Mouse (Mus musculus): ENCODE results near the gene Mast4.

The Mast4 gene

DNA sequence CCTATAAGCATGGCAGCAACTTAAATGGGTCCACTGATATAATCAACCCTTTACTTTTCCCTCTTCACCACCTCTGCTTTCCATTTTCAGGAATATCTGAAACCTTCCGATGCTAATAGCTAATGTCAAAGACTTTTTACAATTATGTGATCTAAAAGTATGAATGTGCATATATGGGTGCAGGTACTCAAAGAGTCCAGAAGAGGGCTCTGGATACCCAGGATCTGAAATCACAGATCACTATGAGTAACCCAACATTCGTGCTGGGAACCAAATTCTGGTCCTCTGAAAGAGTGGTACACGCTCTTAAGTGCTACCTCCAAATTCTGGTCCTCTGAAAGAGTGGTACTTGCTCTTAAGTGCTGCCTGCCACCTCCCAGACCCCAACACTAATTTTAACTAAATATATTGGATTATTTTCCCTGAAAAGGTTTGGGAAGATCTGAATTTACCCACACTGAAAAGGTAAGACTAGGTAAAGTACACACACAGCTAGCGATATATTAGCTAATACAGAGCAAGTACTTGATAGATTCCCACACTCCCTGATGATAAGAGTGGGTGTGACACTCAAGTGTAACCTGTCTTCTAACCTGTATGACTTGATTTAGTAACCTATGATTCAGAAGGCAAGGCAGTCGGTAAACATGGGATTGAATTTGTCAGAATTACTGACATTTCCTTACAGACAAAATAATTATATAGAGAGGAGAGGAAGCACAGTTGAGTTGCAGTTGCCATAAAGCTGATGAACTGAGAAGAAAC is 424.5 kb downstream of the Mast4 start:
- DNase-seq: no peak

DNA sequence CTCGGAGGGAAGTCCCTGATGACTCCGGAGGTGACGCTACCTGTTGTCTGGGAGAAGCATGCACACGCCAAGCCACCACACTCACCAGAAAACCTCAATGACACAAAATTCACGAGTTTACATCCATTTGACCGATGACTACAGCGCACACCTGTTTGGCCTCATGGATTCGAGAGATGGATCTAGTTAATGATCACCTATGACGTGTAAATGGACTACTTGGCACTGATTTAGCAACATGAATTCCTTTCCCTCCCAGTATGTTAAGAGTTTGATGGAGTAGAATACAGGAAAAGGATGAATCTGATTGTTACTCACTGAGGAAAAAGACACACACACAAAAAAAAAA is 427.7 kb downstream of the Mast4 start:
- DNase-seq: no peak

DNA sequence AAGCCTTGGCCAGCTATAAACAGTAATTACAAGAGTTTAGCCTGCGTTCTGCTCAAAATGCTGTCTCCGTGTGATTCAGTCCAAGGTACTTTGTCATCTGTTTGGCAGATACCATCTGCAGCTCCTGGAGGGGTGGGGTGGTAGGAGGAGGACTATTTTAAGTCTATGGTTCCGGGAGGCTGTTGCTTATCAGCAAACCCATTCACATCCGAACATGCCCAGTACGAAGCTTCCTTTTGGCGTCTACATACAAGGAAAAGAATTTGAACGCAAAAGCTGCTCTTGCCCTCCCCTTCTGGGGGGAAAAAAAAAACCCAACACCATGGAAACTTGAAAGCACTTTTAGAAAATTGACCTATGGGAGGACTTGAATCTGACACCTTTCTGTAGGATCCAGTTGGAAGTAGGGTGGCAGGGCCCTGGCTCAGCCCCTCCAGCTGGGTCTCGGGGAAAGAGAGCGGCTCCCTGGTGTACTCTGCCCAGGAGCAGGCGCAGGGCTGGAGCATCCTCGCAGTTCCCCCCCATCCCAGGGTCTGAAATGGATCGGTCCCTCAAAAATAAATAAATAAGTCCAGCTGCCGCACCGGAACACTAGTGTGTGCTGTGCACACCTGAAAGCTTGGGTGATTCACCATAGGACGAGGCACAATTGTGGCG is 428.2 kb downstream of the Mast4 start:
- peak; percentile 89 for DNase-seq

DNA sequence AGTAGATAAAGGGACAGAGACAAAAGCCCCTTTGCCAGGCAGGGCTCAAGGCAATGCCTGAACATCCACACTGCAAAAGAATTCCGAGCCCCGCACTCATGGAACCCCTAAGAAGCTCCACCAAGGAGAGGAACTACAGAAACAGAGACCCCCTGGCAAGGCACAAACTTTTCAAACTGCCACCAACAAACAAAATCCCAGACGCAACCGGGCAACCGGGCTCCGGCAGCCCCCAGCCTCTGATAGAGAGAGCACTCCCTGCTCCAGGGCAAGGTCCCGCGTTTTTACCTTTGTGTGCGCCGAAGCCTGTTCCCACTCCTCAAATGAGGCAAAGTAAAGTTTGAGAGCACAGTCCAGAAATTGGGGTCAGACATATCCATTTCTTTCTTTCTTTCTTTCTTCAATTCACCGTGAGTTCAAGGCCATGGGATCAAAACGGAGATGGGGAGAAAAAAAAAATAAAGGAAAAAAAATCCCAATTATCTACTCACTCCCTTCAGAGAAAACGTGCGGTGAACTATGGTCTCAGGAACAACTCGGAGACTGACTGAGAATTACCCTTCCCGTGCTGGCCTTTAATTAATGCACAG is 428.8 kb downstream of the Mast4 start:
- DNase-seq: no peak

DNA sequence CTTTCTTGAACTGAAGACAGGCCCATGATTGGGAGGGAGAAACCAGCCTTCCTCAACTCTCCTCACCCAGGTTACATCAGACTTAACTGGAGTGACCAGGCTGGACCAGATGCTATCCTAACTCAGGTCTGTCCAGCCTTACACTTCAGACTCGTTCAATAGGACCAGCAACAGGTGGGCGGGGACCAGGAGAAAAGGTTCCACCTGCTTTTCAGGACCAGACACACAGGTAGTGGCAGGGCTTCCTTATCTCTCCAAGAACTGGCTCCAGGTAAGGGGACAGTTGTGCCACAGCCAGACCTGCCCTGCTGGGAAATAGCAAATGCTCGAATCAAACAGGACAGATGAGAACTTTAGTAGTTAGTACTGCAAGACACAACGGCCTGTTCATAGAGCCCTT is 430.6 kb downstream of the Mast4 start:
- no peak for DNase-seq

DNA sequence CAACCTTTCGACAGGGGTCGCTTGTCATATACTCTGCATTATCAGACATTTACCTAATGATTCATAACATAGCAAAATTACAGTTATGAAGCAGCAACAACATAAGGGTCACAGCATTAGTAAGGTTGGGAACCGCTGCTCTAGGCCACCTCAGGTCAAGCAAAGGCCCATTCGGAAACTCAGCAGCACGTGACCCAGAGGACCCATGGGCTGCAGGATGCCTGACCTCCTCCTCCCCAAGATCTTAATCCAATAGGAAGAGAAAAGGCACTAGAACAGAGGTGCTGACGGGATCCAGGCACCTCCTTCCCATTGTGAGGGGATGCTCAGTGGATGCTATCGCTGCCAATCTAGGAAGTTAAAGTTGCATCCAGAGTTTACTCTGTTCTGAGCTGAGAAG is 432.2 kb downstream of the Mast4 start:
- no peak for DNase-seq

DNA sequence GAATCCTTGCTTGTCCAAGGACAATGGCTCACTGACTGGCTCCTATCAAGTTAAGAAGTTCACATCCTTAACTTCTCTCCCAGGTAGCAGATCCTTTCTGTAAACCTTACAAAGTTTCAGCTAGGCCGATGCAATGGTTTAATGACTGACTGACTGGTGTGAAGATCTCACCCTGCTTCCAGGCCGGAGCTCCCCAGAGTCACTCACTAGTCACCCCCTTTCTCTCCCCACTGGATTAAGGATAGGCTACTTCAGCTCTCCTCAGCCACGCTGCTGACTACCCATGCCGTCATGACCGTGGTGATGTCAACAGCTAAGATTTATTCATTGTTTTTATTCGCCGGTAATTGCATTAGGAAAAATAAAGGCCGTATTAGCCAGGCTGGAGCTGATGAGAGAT is 433.8 kb downstream of the Mast4 start:
- DNase-seq: no peak

DNA sequence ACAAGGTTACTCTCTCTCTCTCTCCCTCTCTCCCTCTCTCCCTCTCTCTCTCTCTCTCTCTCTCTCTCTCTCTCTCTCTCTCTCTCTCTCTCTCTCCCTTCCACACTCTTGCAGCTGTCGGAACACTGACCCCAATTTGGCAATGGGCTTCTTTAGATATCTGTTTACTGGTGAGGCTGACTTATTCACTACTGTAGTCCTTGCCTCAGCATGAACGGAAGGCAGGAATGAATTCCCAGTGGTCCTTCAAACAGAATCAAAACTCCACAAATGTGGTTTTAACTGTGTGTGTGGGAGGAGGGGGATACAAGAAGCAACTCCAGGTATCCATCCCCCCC is 434.2 kb downstream of the Mast4 start:
- no peak for DNase-seq

DNA sequence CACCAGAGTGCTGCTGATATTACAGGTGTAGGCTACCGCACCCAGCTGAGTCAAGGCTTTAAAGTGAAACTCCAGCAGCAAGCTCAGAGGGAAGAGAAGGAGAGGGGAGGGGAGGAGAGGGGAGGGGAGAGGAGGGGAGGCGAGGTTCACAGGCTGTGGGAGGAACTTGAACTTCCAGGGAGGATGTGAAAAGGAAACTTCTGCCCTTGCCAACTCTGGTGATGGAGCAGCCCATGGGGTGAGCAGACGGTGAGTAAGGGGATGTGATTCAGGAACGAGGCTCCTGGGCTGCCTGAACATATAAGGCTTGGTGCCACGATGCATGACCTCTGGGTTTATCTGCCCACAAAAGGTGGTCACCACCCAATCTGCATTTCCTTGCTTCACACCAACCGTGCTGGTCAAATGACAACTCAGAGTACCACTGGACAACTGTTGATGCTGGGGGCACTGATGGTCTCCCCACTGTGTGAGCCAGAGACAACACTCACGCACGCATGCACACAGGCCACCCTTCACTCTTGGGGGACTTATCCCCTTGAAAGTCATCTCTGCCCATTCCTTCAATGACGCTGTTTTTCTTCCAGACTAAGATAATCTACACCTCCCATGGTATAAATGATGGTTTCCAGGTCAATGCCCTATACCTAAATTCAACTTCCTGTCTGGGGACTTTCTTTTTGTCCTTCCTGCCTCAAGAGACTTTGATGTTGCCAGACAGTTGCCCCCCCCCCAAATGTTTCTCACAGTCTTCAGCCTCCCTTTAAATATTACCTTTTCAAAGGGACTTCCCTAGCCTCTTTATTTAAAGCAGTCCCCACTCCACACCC is 434.8 kb downstream of the Mast4 start:
- no peak for DNase-seq

DNA sequence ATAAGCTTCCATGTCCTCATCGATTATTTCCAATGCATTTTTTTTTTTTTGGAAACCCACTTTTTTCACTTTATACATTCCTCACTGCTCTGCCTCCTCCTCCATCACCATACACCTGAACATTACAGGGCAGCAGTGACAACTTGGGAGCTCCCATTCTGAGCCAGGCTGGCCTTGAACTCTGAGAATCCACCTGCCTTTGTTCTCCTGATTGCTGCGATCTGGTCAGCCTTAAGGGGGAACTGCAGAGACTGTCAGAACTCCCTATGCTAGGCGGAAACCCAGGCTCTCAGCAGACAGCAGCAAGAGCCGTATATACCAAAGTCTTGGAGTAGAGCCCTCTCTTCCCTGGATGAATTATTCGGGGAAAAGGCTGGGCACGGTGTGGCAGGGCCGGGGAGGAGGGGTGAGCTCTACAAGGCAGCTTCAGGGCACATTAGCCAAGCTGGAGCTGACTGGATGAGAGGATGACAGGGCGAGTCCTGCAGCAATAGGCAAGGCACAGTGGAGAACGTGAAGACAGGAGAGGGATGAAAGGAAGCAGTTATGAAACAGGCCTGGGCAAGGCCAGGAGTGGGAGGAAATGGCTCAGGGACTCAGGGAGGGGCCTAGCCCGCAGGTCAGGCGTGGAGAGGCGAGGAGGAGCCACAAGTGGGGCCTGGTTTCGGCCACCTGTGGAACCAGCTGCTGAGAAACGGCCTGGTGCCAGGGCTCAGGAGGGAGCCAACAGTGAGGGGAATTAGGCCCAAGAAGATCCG is 435.7 kb downstream of the Mast4 start:
- DNase-seq: peak; percentile 83

DNA sequence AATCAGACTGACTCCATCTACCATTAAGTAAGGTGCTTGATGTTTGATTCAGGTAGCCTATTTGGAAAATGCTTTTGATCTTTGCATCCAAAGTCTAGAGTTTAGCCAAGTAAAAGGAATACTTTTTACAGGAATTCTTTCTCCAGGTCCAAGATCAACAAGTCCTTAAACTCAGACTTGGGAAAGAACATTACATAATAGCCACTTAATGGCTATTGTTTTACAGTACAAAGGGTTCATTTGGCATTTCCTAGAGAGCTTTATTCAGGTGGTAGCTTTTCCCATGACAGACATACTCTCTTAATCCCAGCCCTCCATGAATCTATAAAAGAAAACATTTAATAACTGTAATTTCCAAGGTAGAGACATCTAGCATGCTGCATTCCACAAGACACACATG is 438.0 kb downstream of the Mast4 start:
- no peak for DNase-seq

DNA sequence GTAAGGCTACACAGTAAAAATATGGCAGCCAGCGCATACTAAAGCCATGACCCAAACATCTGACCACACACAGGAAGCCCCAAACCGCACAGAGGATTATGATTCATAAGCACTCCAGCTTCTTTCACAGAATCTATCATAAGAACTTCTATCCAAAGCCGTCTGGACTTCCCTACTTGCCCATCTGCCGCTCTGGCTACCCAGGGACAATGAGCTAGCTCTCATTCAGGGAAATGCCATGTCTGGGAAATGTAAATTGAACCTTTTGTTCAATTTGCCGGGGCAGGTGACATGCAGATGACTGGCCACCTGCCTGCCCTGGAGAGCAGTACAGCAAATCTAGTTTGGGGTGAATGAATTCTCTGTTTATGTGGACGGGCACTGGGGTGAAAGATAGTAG is 438.4 kb downstream of the Mast4 start:
- DNase-seq: no peak

DNA sequence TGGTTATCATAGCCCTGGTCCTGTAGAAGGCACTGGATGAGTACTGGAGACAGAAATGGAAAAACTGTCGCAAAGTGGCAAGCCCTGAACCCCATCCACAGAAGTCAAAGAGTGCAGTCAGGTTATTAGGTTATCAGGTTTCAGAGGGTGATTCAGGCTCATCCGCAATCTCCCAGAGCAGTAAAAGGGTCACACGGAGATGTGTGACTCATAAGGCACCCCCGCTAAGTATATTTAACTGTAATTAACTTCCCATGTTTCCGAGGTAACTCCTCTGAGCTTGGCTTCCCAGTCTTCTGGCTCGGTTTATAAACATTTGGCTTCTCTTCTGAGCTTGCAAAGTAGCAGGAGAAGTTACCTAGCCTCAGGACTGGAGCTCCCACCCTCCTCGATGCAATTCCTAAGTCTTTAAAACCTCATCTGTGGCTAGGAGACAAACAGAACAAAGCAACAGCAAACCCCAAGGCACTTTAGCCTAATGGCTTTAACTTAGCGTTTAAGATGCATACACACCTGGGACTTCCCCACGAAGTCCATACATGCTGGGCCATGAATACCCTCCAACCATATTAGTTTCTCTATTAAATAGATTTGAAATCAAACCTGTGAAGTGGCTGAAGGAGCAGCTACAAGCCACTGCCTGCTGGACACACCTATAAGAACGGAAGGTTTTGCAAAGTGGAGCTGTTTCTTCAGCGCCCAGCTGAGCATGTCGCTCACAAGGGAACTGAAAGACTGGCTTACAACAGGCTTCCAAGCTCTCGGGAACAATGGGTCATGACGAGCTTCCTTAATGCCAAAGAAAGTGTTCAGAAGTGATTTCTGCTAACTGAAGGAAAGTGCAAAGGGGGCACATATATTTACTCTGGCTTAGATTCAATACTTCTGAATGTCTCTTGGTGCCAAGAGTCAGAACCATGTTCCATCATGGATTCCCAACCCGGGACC is 439.7 kb downstream of the Mast4 start:
- peak; percentile 67 for DNase-seq

DNA sequence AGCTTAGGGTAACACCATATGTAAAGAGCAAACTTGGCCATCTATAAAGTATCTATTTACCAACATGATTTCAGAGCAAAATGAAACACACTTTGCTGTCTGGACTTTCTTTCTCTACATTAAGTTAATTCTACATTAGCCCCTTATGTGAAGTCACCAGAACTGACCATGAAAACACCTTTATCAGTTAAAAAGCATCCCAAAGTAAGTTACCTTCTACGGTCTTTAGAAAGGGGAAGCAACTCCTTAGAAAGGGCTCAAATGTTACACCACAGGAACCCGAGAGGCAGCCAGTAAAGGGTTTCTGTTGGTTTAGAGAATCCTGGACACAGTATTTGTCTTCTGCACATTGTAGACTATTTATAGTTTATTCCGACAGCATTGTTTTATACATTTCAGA is 441.5 kb downstream of the Mast4 start:
- no peak for DNase-seq

DNA sequence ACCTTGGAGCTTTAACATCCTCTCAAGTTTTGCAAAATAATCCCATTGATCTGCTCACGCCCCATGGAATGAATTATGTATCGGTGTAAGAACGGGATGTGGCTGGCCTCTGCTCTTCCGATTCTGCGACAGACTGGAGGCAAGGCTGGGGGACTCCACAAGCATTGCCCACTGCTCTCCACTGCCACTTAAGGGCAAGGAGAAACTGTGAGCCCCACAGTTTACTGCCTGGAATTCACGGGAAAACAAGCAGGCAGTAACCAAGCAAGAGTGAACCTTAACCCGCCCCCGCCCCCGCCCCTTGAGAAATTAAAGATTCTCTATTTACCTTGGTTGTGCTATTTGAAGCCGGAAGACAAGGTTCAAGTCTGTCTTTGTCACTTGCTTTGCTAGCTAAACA is 444.3 kb downstream of the Mast4 start:
- no peak for DNase-seq

DNA sequence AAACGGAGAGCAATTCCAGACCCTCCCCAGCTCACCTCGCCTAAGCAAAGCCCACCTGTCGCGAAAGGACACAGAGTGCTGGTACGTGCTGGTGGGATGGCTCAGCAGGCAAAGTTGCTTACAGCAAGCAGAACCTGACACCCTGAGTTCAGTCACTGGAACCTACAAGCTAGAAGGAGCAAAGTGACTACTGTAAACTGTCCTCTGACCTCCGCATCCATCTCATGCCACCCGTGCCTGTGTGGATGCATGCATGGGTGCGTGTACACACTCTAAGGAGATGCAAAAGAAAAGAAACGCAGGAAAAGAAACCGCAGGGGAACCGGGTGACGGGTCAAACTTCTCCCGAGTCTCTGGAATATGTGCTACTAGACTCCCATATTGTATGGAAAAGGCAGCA is 444.8 kb downstream of the Mast4 start:
- no peak for DNase-seq

DNA sequence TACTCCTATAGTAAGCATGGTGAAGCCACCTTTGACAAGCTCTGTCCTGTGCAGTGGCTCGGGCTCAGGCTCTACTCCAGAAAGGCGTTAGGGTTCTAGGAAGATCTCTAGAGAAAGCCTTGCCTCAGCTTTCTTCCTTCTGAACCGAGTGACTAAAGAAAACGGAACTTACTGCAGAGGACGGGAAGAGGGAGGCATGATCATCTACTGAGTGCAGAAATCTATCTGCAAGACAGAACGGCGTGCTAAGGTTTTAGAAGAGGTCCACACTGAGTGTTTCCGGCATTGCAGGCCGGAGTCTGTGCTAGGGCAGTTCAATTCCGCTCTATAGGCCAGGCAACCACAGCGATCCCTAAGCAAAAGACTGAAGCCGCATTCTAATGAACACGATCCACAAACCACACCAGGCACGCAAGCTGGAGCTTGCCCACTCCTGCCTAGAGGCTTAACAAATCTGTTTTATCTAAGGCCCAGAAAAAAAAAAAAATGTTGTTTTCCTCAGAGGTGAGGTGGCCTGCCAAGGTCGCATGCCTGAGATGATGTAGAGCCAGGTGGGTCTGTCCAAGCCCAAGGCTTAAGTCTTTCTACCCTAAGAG is 445.3 kb downstream of the Mast4 start:
- no peak for DNase-seq

DNA sequence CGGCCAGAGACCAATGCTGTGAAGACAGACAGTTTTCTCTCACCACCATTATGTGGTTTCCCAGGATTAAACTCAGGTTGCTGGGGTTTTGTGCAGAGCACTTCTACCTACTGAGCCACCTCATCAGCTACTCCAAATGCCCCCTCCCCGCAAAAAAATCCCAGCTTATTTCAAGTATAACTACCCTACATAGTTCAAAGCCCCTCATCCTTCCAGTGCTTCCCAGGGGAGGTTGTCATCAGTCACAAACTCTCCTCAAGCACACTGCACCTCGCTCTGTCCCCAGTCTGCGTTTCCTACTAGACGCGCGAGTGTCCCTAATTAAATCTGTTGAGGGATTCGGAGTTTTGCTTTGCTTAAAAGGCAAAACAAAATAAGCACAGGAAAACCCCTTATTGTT is 446.1 kb downstream of the Mast4 start:
- no peak for DNase-seq

DNA sequence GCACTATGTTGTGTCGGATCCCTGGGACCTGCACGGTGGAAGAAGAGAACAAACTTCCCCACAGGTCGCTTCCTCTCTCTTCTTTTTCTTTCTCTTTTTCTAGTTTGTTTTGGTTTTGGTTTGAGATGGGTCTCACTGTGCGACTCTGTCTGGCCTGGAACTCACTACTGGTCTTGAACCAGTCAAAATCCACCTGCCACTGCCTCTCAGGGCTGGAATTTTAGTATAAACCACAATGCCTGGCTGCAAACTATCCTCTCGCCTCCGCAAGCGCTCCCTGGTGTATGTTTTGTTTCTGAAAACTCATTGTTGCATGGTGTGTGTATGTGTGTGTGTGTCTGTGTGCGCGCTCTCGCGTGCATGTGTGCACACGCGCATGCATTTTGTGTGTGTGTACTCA is 446.8 kb downstream of the Mast4 start:
- DNase-seq: no peak

DNA sequence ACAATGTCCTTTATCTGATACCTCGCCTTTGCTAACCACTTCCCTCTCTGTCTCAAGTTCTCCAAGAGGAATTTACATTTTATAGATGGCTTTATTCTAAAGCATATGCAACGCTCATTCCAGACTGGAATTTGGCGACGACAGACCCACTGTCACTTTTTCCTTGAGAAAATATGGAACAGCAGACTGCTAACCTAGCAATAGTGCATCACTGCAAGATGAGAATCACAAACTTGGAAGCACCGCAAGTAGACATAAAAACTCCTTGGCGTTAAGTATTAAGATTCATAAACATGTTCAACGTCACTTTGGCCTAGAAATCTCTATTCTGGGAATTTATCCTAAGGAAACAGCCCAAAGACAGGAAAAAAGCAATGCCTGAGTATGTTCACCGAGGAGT is 447.5 kb downstream of the Mast4 start:
- no peak for DNase-seq

DNA sequence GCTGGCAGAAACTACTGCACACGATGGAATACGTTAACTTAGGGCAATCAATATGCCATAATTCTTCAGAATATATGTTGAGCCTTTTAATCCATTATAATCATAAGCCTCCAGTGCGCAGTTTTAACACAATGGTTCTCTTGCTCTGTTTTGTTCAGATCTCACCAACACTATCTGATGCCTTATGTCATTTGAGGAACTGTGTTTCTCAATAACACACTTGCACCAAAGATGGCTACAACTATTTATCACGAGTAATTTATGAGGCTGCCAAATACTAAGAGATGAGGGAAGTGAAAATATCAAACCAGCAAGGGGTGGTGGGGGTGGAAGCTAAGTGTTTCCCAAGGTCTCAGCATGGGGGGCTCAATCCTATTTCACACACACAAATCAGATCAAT is 448.1 kb downstream of the Mast4 start:
- no peak for DNase-seq

All from lung, postnatal 36 days (tissue).